Comparison of ENCODE assay signal across 8 mouse cellular contexts in the genomic region with DNA sequence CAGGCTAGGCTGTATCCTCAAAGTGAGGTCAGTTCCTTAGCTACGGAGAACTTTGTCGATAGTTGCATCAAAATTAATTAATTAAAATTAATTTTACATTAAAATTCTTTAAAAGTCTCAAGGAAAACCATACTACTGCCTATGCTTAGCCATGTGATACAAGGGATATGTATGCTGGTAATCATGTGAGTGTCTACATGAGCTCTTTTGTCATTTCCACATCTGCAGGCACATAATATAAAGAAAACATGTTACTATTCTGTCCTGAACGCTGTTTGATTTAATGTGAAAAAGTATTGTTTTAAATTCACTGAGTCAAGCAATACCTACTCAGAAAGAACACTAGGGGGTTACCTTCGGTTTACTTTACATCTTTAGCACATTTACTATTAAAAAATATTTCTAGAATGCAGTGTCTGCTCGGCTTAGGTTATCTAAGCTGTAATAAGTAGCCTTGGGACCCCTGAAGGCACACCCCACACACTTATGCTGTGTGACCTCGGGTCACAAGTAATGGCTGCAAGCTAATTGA.
A peak's percentile ranks its signal among the peaks of the same experiment; 100 is the strongest.
DNase-seq lines count a peak whose midpoint lies in the region; ATAC-seq and TF ChIP-seq lines count a peak whose summit lies in the region.

No protein-coding gene starts in this region.

- WGBS in neural tube, embryonic 11.5 days = 35% methylated on average over 6 of the region's 6 CpGs
- 42% methylated on average over 6 of the region's 6 CpGs for WGBS in liver, embryonic 14.5 days (ENCODE audit: insufficient replicate concordance)
- whole genome bisulfite sequencing in stomach, postnatal 0 days = 21% methylated on average over 6 of the region's 6 CpGs

- peak; percentile 3; the same call in 1 of the 2 replicates for TF ChIP-seq CTCF in gastrocnemius, adult 2 months (IDR thresholded peaks at IDR 0.05)
- TF ChIP-seq CTCF in liver, embryonic 14.5 days (IDR thresholded peaks at IDR 0.05; ENCODE audit: low read depth) = no peak
- TF ChIP-seq CTCF in stomach, postnatal 0 days (IDR thresholded peaks at IDR 0.05; ENCODE audit: low read depth) = peak; percentile 26

- peak; percentile 85 for ATAC-seq in neural tube, embryonic 11.5 days (ENCODE audit: insufficient read depth, low FRiP score, low TSS enrichment)
- ATAC-seq in liver, embryonic 14.5 days (ENCODE audit: insufficient read depth) = no peak; the same call in 1 of the 2 replicates
- peak; percentile 44; the same call in 1 of the 2 replicates for ATAC-seq in stomach, postnatal 0 days (ENCODE audit: low FRiP score, low TSS enrichment)

- no peak for TF ChIP-seq EP300 in liver, embryonic 14.5 days (IDR thresholded peaks at IDR 0.05; ENCODE audit: low read depth)
- TF ChIP-seq EP300 in stomach, postnatal 0 days (optimal IDR thresholded peaks at IDR 0.05) = no peak

- peak overlapping the region; percentile 71 for H3K4me3 ChIP-seq in gastrocnemius, adult 2 months
- H3K4me3 ChIP-seq in neural tube, embryonic 11.5 days (ENCODE audit: low read depth, low read length) = peak overlapping the region; percentile 46
- H3K4me3 ChIP-seq in liver, embryonic 14.5 days (ENCODE audit: insufficient read depth in 1 of 2, low read depth in 2 of 2, low read length in 2 of 2) = peak overlapping the region; percentile 46 to 64
- peak overlapping the region; percentile 52 for H3K4me3 ChIP-seq in stomach, postnatal 0 days (ENCODE audit: low read depth, low read length)

- H3K27me3 ChIP-seq in neural tube, embryonic 11.5 days (ENCODE audit: control insufficient read depth, insufficient read depth, low read length) = no peaks in the 10 kb centered on the region
- H3K27me3 ChIP-seq in liver, embryonic 14.5 days (ENCODE audit: control insufficient read depth, insufficient read depth, low read length) = no peaks in the 10 kb centered on the region
- H3K27me3 ChIP-seq in stomach, postnatal 0 days (ENCODE audit: control insufficient read depth, insufficient read depth, low read length) = no peaks in the 10 kb centered on the region

- H3K9me3 ChIP-seq in neural tube, embryonic 11.5 days (ENCODE audit: control insufficient read depth, low read length) = no peaks in the 10 kb centered on the region
- H3K9me3 ChIP-seq in liver, embryonic 14.5 days (ENCODE audit: control insufficient read depth, low read length) = no peaks in the 10 kb centered on the region
- no peaks in the 10 kb centered on the region for H3K9me3 ChIP-seq in stomach, postnatal 0 days (ENCODE audit: control insufficient read depth, low read length)

- peaks cover 8% of the 10 kb centered on the region for H3K4me1 ChIP-seq in neural tube, embryonic 11.5 days (ENCODE audit: control insufficient read depth, insufficient read depth, low read length)
- no peaks in the 10 kb centered on the region for H3K4me1 ChIP-seq in liver, embryonic 14.5 days (replicated peaks; ENCODE audit: control insufficient read depth in 2 of 2, insufficient read depth in 2 of 2, low read length in 1 of 2)
- no peaks in the 10 kb centered on the region for H3K4me1 ChIP-seq in stomach, postnatal 0 days (replicated peaks; ENCODE audit: control insufficient read depth, insufficient read depth)

- 0 out of 2 replicates have a peak, but pooled peaks cover under 1% of the 10 kb centered on the region for H3K36me3 ChIP-seq in neural tube, embryonic 11.5 days (ENCODE audit: control insufficient read depth, insufficient read depth, low read length)
- H3K36me3 ChIP-seq in liver, embryonic 14.5 days (replicated peaks; ENCODE audit: control insufficient read depth, insufficient read depth, low read depth) = no peaks in the 10 kb centered on the region
- no peaks in the 10 kb centered on the region for H3K36me3 ChIP-seq in stomach, postnatal 0 days (ENCODE audit: control insufficient read depth, insufficient read depth, low read length)

- peak overlapping the region; percentile 88 for H3K27ac ChIP-seq in gastrocnemius, adult 2 months
- H3K27ac ChIP-seq in neural tube, embryonic 11.5 days (ENCODE audit: low read depth, low read length) = peak overlapping the region; percentile 85
- H3K27ac ChIP-seq in liver, embryonic 14.5 days = no peak overlapping the region
- peak overlapping the region; percentile 98 for H3K27ac ChIP-seq in stomach, postnatal 0 days (replicated peaks)

- peak overlapping the region; percentile 55 for H3K4me2 ChIP-seq in neural tube, embryonic 11.5 days (ENCODE audit: low read depth)
- H3K4me2 ChIP-seq in liver, embryonic 14.5 days (ENCODE audit: low read depth) = peak overlapping the region; percentile 45
- peak overlapping the region; percentile 64 for H3K4me2 ChIP-seq in stomach, postnatal 0 days (replicated peaks; ENCODE audit: low read depth)

- no peak for DNase-seq in gastrocnemius, adult 2 months
- DNase-seq in gastrocnemius, adult 8-10 months (ENCODE audit: low spot score in 2 of 2) = no peak
- no peak for DNase-seq in neural tube, embryonic 11.5 days (ENCODE audit: low spot score)
- DNase-seq in neural tube, embryonic 10.5 days (ENCODE audit: extremely low spot score, low spot score) = no peak
- no peak for DNase-seq in liver, embryonic 14.5 days (ENCODE audit: low read depth in 3 of 3, low spot score in 3 of 3)
- DNase-seq in stomach, postnatal 0 days (ENCODE audit: low spot score) = no peak
- no peak for DNase-seq in urinary bladder, postnatal 10 days (ENCODE audit: low spot score)
- no peak for DNase-seq in adrenal gland, adult (ENCODE audit: inconsistent age in 2 of 2, low spot score in 1 of 2)

- H3K9ac ChIP-seq in neural tube, embryonic 11.5 days (ENCODE audit: low read length) = peak overlapping the region; percentile 67
- no peak overlapping the region for H3K9ac ChIP-seq in liver, embryonic 14.5 days (replicated peaks)
- peak overlapping the region; percentile 79 for H3K9ac ChIP-seq in stomach, postnatal 0 days (ENCODE audit: low read length)

- intact Hi-C loops in gastrocnemius, adult 2 months (cut with DNase I) = loop anchor here (1.0 to 2.0 kb wide), 4 partner anchors 92 to 266 kb away; no protein-coding TSS in a partner anchor
